Mouse (Mus musculus): Measurements from ENCODE around the gene Slc2a8. TPM values are rescaled to one million over a fixed set of nuclear protein-coding genes. Genes with fewer than 3 reads are reported as not detected.
"Not testable (repeated sequence)": the region's sequence is repeated elsewhere in the genome, so short reads cannot be mapped to it uniquely, and the experiment has no call there.

The Slc2a8 gene
- polyA plus RNA-seq (2016; fragmentation: Nextera tagmentation; extraction: Ambion mirVana) = 25.0 and 26.3 TPM in 2 replicates

DNA sequence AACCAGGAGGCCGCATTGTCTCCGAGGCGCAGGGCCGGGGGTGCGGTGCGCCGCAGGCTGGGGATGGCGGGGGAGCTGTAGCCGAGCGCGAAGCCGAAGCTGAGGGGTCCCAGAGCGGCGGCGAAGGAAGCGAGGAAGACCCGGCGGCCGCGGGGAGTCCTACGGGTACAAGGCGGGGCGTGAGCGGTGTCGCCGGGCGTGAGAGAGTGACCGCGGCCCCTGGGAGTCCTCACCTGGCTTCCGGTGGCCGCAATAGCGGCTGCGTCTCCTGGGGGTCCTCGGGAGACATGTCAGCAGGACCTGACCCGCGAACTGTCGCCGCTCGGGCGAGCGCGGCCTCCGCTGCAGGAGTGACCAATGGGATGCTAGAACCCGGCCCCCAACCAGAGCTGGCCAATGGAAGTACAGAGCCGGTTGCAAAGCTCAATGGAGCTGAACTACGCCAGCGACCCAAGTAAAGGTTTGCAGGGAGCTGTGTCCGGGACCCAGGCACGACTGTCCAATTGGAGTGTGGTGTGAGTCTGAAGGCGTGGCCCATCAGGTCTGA is at the start of gene Slc2a8:
Slc2a8 (minus strand) TSS at position 359 of the 547 bp plus-strand sequence.
- H3K36me3 ChIP-seq = no peaks in the 10 kb centered on the region
- WGBS = under 1% methylated on average over 50 of the region's 50 CpGs
- no peaks in the 10 kb centered on the region for H3K9me3 ChIP-seq
- H3K9ac ChIP-seq = peak within 1 kb of the TSS; percentile 83
- 0 out of 2 replicates have a peak within 1 kb of the TSS, but pooled peaks have one; percentile 32 for H3K27ac ChIP-seq
- peak within 1 kb of the TSS; percentile 99 for H3K4me2 ChIP-seq (replicated peaks)
- ATAC-seq (ENCODE audit: low FRiP score, low read depth) = peak; percentile 100
- peak within 1 kb of the TSS; percentile 73 for H3K4me3 ChIP-seq
- H3K4me1 ChIP-seq = peaks cover 17% of the 10 kb centered on the region
- no peaks in the 10 kb centered on the region for H3K27me3 ChIP-seq (replicated peaks)

DNA sequence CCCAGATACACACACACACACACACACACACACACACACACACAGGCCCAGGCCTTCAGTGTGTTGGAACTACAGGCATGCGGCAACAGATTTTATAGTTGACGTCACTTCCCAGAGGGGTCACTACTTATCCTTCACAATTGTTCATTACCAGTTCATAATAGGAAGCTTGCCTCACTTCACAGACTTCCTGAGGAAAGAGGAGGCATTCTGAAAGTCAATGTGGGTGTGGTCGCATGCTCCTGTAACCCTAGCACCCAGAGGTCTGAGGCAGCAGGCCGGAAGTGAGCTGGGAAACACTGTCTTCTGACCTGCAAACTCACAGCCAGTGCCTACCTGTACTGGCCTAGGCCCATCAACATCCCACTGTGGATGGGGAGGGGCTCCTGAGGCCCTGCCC is 43.2 kb upstream of the Slc2a8 start:
- no peaks in the 10 kb centered on the region for H3K27me3 ChIP-seq (replicated peaks)
- WGBS = 84% methylated on average over 4 of the region's 4 CpGs
- no peaks in the 10 kb centered on the region for H3K36me3 ChIP-seq
- no peak for ATAC-seq (ENCODE audit: low FRiP score, low read depth)
- no peak overlapping the region for H3K27ac ChIP-seq
- peaks cover 3% of the 10 kb centered on the region; the same call in 1 of the 2 replicates for H3K4me1 ChIP-seq
- no peak overlapping the region for H3K4me2 ChIP-seq (replicated peaks)
- H3K9ac ChIP-seq = no peak overlapping the region
- H3K9me3 ChIP-seq = no peaks in the 10 kb centered on the region
- H3K4me3 ChIP-seq = no peak overlapping the region

DNA sequence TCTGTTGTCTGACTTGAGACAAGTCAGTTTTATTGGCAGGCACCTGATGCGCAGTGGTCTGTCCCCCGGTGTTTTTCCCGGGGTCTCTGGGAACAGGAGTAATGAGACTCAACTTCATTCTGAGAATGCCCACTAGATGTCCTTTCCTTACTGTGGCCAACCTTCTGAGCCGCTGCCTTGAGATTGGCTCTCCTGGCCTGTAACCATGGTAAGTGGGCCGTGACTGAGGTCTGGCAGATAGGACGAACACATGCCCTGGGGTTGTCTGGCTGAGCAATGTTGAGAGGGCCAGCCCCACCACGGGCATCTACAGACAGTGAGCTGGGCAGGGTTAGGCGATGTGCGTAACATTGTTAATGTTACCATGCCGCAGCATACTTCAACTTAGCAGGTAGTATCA is 42.7 kb upstream of the Slc2a8 start:
- no peak overlapping the region for H3K9ac ChIP-seq
- 66% methylated on average over 10 of the region's 10 CpGs for WGBS
- no peak overlapping the region for H3K4me3 ChIP-seq
- H3K4me2 ChIP-seq (replicated peaks) = no peak overlapping the region
- no peaks in the 10 kb centered on the region for H3K27me3 ChIP-seq (replicated peaks)
- H3K27ac ChIP-seq = no peak overlapping the region
- H3K36me3 ChIP-seq = no peaks in the 10 kb centered on the region
- no peak for ATAC-seq (ENCODE audit: low FRiP score, low read depth)
- no peaks in the 10 kb centered on the region for H3K9me3 ChIP-seq
- peaks cover 3% of the 10 kb centered on the region; the same call in 1 of the 2 replicates for H3K4me1 ChIP-seq

DNA sequence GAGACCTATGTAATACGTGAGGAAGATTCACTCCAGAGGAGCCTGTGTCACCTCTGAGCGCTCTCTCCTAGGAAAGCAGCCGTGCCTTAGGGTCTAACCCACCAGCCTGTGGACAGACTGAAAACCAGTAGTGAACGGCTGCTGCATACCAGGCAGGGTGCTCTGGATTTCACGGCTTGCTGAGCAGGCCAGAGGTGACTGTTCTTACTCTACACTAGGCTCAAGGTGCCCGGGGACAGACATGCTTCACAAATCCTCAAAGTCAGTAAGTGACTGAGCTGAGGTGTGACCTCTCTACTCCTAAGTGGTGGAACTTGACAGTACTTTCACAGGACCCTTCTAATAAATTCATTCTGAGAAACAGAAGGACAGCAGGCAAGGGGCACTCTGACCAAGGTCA is 41.0 kb upstream of the Slc2a8 start:
- ATAC-seq (ENCODE audit: low FRiP score, low read depth) = no peak
- Histone ChIP-seq H3K4me2 (replicated peaks) (no peak overlapping the region), H3K9me3 (no peaks in the 10 kb centered on the region), H3K9ac (no peak overlapping the region), H3K36me3 (no peaks in the 10 kb centered on the region), H3K27ac (no peak overlapping the region), H3K4me1 (peaks cover 3% of the 10 kb centered on the region; the same call in 1 of the 2 replicates), H3K27me3 (replicated peaks) (no peaks in the 10 kb centered on the region), H3K4me3 (no peak overlapping the region)
- WGBS = 82% methylated on average over 6 of the region's 6 CpGs

DNA sequence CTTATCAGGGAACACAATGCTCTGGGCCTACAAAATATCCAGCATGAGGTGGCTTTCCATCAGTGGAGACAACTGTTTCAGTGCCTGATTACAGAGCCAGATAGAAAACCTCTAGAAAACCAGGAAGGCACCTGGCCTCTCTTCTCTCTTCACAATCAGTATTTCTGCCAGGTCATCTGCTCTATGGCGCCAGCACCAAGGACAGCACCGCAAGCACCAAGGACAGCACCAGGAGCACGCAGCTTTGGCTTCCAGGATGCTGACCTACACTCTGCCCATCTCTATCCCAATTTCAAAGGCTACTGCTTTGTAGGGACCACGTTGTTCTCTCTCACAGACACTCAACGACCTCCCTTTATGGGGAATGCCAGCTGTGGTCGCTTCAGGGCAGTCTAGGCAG is 36.1 kb upstream of the Slc2a8 start:
- Histone ChIP-seq H3K4me3 (no peak overlapping the region), H3K4me2 (replicated peaks) (no peak overlapping the region), H3K4me1 (no peaks in the 10 kb centered on the region), H3K36me3 (no peaks in the 10 kb centered on the region), H3K27me3 (replicated peaks) (no peaks in the 10 kb centered on the region), H3K9me3 (no peaks in the 10 kb centered on the region), H3K9ac (no peak overlapping the region), H3K27ac (no peak overlapping the region)
- 13% methylated on average over 6 of the region's 6 CpGs for WGBS
- no peak for ATAC-seq (ENCODE audit: low FRiP score, low read depth)

DNA sequence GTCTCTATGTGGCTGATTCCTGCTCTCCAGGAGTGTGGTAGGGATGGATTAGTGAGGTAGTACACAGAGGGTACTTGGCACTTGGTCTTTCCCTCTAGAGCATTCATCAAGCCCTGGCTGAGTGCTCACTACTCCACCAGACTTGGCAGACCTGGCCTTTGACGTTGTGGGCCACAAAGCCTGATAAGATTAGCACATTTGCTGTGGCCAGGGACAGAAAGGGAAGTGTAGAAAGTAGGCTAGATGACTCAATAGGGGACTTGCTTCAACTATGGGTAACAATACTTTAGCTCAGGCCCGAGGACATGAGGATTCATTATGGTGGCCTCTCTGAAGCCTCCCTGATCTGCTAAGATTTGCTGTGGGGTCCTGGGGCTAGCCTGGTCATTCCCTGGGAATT is 35.3 kb upstream of the Slc2a8 start:
- Histone ChIP-seq H3K27ac (no peak overlapping the region), H3K36me3 (no peaks in the 10 kb centered on the region), H3K27me3 (replicated peaks) (no peaks in the 10 kb centered on the region), H3K4me1 (no peaks in the 10 kb centered on the region), H3K4me2 (replicated peaks) (no peak overlapping the region), H3K9me3 (no peaks in the 10 kb centered on the region), H3K4me3 (no peak overlapping the region), H3K9ac (no peak overlapping the region)
- no peak for ATAC-seq (ENCODE audit: low FRiP score, low read depth)
- WGBS = 89% methylated on average over 2 of the region's 2 CpGs

DNA sequence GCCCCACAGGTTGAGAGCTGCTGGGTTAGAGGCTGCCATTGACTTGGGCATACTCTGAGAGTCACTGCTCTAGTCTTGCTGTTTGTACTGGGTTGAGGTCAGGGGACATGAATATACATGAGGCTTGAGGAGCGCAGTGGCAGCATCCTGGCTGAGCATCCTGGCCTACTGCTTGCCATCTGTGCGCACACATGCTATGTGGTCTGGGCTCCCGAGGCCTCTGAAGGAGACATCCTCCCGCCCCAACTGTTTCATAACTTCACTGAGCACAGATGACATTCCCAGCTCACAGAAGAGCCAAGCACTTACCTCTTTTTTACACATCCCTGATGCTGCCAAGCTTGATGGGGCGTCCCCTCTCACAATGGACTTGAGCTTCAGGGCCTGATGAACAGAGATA is 33.0 kb upstream of the Slc2a8 start:
- no peaks in the 10 kb centered on the region for H3K36me3 ChIP-seq
- no peaks in the 10 kb centered on the region for H3K27me3 ChIP-seq (replicated peaks)
- H3K4me3 ChIP-seq = no peak overlapping the region
- no peak overlapping the region for H3K27ac ChIP-seq
- ATAC-seq (ENCODE audit: low FRiP score, low read depth) = no peak
- no peak overlapping the region for H3K4me2 ChIP-seq (replicated peaks)
- no peak overlapping the region for H3K9ac ChIP-seq
- no peaks in the 10 kb centered on the region for H3K4me1 ChIP-seq
- 64% methylated on average over 5 of the region's 5 CpGs for WGBS
- no peaks in the 10 kb centered on the region for H3K9me3 ChIP-seq

DNA sequence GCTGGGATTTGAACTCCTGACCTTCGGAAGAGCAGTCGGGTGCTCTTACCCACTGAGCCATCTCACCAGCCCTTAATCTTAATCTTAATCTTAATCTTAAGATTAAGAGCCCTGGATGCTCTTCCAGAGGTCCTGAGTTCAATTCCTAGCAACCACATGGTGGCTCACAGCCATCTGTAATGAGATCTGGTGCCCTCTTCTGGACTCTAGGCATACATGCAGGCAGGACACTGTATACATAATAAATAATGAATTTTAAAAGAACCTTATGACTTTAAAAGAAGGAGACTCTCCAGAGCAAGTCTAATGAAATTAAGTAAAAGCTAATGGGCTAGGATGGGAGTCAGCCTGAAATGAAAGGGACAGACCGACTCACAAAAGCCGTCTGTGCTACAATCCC is 27.2 kb upstream of the Slc2a8 start:
- ATAC-seq (ENCODE audit: low FRiP score, low read depth); H3K4me3 ChIP-seq; H3K27ac ChIP-seq; H3K4me1 ChIP-seq; H3K4me2 ChIP-seq (replicated peaks); H3K36me3 ChIP-seq; H3K9me3 ChIP-seq; H3K27me3 ChIP-seq (replicated peaks); H3K9ac ChIP-seq: not testable (repeated sequence)
- 89% methylated on average over 4 of the region's 4 CpGs for WGBS

DNA sequence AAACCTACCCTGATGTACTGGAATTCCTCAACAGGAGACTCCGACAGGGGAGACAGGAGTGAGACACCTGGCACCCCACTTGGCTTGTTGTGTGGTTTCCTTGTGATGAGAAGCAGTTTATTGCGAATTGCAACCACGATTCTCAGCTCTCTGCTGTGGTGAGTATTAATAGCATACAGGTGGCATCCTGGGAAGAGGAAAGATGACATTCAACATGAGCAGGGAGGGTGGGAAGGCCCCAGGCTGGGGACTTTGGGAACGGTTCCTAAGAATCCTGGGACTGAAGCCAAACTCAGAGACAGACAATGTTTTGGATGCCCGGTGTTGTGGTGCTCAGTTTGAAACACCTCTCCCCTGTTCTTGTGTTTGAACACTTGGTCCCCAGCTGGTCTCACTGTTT is 23.2 kb upstream of the Slc2a8 start:
- Histone ChIP-seq H3K27ac (no peak overlapping the region), H3K4me3 (no peak overlapping the region), H3K4me1 (no peaks in the 10 kb centered on the region), H3K36me3 (no peaks in the 10 kb centered on the region), H3K9me3 (no peaks in the 10 kb centered on the region), H3K4me2 (replicated peaks) (no peak overlapping the region), H3K27me3 (replicated peaks) (no peaks in the 10 kb centered on the region), H3K9ac (no peak overlapping the region)
- WGBS = 82% methylated on average over 5 of the region's 5 CpGs
- ATAC-seq (ENCODE audit: low FRiP score, low read depth) = no peak

DNA sequence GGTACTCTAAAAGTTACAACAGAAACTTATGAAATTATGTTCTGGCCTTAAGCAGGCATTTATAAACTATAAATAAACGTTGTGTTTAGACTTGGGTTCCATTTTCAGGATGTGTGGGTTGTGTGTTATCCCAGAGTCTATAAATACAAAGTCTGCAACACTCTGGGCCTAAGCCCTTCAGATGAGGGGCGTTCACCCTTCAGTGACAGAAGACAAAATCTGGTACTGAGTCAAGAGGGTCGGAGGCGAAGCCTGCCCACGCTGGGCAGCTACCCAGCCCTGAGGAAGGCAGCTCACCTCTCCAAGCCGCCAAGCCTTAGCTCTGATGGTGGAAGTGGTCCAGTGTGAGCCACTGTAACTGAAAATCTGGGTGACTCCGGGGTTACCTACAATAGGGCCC is 20.3 kb upstream of the Slc2a8 start:
- Histone ChIP-seq H3K4me3 (no peak overlapping the region), H3K9me3 (no peaks in the 10 kb centered on the region), H3K9ac (no peak overlapping the region), H3K36me3 (no peaks in the 10 kb centered on the region), H3K27ac (no peak overlapping the region), H3K4me2 (replicated peaks) (no peak overlapping the region), H3K4me1 (no peaks in the 10 kb centered on the region), H3K27me3 (replicated peaks) (no peaks in the 10 kb centered on the region)
- no peak for ATAC-seq (ENCODE audit: low FRiP score, low read depth)
- 86% methylated on average over 7 of the region's 7 CpGs for WGBS

DNA sequence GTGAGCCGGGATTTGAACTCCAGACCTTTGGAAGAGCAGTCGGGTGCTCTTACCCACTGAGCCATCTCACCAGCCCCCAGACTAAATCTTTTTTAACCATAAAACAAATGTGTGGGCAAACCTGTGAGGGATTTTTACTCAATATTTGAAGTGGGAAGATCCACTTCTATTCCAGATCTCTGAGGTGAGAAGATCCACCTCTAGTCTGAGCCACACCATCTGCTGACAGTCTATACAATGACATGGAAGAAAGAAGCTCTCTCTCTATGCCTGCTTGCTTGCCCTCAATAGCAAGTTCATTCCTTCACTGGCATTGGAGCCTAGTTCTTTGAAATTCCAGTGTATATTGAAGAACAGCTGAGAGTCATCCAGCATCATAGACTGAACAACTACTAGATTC is 17.9 kb upstream of the Slc2a8 start:
- Histone ChIP-seq H3K9ac (no peak overlapping the region), H3K36me3 (no peaks in the 10 kb centered on the region), H3K4me2 (replicated peaks) (no peak overlapping the region), H3K27me3 (replicated peaks) (no peaks in the 10 kb centered on the region), H3K4me1 (no peaks in the 10 kb centered on the region), H3K27ac (no peak overlapping the region), H3K4me3 (no peak overlapping the region), H3K9me3 (no peaks in the 10 kb centered on the region)
- no peak for ATAC-seq (ENCODE audit: low FRiP score, low read depth)
- WGBS = 93% methylated on average over 2 of the region's 2 CpGs

DNA sequence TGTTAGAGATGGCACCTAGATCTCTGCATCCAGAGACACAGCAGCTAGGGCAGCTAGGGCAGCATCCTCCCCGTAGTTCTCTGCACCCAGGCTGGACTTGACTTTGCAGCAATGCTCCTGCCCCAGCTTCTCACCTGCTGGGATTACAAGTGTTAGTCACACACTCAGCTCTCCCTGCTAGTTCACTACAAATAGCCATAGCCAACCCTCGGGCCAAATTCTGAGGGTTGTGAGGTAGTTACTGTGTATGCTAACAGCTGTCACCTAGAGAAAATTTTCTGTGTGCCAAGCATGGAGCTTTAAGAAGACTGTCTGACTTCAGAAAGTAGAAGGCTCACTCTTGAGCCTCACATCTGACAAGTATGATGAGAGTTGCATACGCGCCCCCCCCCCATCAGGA is 15.9 kb upstream of the Slc2a8 start:
- no peaks in the 10 kb centered on the region for H3K27me3 ChIP-seq (replicated peaks)
- no peaks in the 10 kb centered on the region for H3K36me3 ChIP-seq
- 82% methylated on average over 4 of the region's 4 CpGs for WGBS
- no peak for ATAC-seq (ENCODE audit: low FRiP score, low read depth)
- H3K9me3 ChIP-seq = no peaks in the 10 kb centered on the region
- H3K27ac ChIP-seq = no peak overlapping the region
- no peak overlapping the region for H3K4me3 ChIP-seq
- H3K4me1 ChIP-seq = no peaks in the 10 kb centered on the region
- no peak overlapping the region for H3K9ac ChIP-seq
- no peak overlapping the region for H3K4me2 ChIP-seq (replicated peaks)

DNA sequence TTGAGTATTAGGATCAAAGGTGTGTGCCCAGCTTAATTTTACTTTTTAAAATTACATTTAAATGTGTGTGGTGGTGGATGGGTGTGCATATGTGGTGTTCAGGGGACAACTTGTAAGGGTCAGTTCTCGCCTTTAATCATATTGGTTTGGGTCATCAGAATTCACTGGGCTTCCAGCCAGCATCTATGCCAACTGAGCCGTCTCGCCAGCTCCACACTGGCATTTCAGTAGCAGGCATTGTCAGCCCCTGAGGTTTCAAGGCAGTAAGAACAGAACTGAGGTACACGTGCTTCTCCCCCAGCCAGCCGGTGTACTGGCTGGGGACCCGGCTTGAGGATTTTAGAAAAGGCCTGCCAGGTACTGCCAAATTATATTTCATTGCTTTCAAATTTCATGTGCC is 15.2 kb upstream of the Slc2a8 start:
- Histone ChIP-seq H3K4me2 (replicated peaks) (no peak overlapping the region), H3K9me3 (no peaks in the 10 kb centered on the region), H3K4me1 (no peaks in the 10 kb centered on the region), H3K27me3 (replicated peaks) (no peaks in the 10 kb centered on the region), H3K9ac (no peak overlapping the region), H3K4me3 (no peak overlapping the region), H3K36me3 (no peaks in the 10 kb centered on the region), H3K27ac (no peak overlapping the region)
- 81% methylated on average over 6 of the region's 6 CpGs for WGBS
- ATAC-seq (ENCODE audit: low FRiP score, low read depth) = no peak
